Mouse (Mus musculus) neural tube, embryonic 14.5 days (tissue): ENCODE results near the gene Iqck. TPM values are rescaled to one million over a fixed set of nuclear protein-coding genes. Genes with fewer than 3 reads are reported as not detected.

Source experiments
- ATAC-seq: fragments of 200-750 bp; cut with Nextera tagmentation; 2 replicates; pipeline ENCODE4 v1.8.0; 2017; ENCODE audit warnings: low read depth, mild to moderate bottlenecking, moderate TSS enrichment, moderate library complexity
- H3K27ac ChIP-seq: fragments of 300-500 bp; sonication (generic); 2 replicates; pipeline ENCODE4 v1.5.1; 2014; ENCODE audit warnings: low read depth, mild to moderate bottlenecking, control low read depth, low read length, moderate library complexity, mixed read lengths
- H3K27me3 ChIP-seq: fragments of 300-500 bp; sonication (generic); 2 replicates; pipeline ENCODE4 v1.6.1; 2014; ENCODE audit warnings: low read length; ENCODE audit not compliant: control insufficient read depth, insufficient read depth
- H3K36me3 ChIP-seq: fragments of 300-500 bp; sonication (generic); 2 replicates; pipeline ENCODE4 v1.6.1; 2014; ENCODE audit warnings: low read length, mixed read lengths; ENCODE audit not compliant: control insufficient read depth, insufficient read depth
- H3K4me1 ChIP-seq: fragments of 300-500 bp; sonication (generic); 2 replicates; pipeline ENCODE4 v1.6.1; 2014; ENCODE audit warnings: low read length; ENCODE audit not compliant: control insufficient read depth, insufficient read depth
- H3K4me2 ChIP-seq: fragments of 300-500 bp; sonication (generic); 2 replicates; pipeline ENCODE4 v1.6.1; 2014; ENCODE audit warnings: mild to moderate bottlenecking, low read depth, low read length, control low read depth
- H3K4me3 ChIP-seq: fragments of 300-500 bp; sonication (generic); 2 replicates; pipeline ENCODE4 v1.5.1; 2014; ENCODE audit warnings: low read depth, low read length, control low read depth, mixed read lengths
- H3K9ac ChIP-seq: fragments of 300-500 bp; sonication (generic); replicated peaks from 2 replicates; pipeline ENCODE4 v1.6.1; 2014; ENCODE audit warnings: low read depth, mild to moderate bottlenecking, control low read depth, low read length, mixed read lengths
- H3K9me3 ChIP-seq: fragments of 300-500 bp; sonication (generic); 2 replicates; pipeline ENCODE4 v1.6.1; 2016; ENCODE audit warnings: low read length; ENCODE audit not compliant: control insufficient read depth
- WGBS: fragments of 180-500 bp; shearing (Covaris S2); extraction: QIAGEN DNeasy Blood & Tissue Kit; methylation state at CpG from one replicate; pipeline ENCODE4 v1.1.7; 2014; 5-methylcytosine and 5-hydroxymethylcytosine counted together
- polyA plus RNA-seq: library from polyadenylated mRNA; unstranded; fragments of >200 nt; fragmentation: Nextera tagmentation; extraction: Ambion mirVana; gene quantifications from 2 replicates; pipeline ENCODE4 v1.2.1, GENCODE M21; 2014

Gene Iqck
- polyA plus RNA-seq, 1 experiment from 2014 or later = 3.4 TPM

DNA sequence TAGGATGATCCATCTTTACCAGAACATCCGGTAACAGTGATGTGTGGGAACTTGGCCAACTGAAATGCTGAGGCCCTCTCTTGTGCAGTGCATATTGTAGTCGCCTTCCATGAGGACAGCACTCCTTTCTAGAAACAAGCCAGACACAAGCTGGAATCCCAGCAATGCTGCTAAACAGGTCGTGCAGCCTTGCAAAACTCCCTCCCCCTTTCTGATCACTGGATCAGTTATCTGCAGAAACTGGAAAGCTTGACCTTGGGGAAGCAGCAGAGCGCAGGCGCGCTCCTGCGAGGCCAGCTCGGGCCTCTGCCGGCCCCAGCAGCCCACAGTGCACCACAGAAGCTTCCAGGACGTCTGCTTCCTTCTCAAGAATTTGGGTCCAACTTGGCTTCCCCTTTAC lies 6.8 kb upstream of the Iqck start:
- H3K36me3 ChIP-seq = peaks cover 75% of the 10 kb centered on the region
- WGBS = 90% methylated on average over 10 of the region's 10 CpGs

DNA sequence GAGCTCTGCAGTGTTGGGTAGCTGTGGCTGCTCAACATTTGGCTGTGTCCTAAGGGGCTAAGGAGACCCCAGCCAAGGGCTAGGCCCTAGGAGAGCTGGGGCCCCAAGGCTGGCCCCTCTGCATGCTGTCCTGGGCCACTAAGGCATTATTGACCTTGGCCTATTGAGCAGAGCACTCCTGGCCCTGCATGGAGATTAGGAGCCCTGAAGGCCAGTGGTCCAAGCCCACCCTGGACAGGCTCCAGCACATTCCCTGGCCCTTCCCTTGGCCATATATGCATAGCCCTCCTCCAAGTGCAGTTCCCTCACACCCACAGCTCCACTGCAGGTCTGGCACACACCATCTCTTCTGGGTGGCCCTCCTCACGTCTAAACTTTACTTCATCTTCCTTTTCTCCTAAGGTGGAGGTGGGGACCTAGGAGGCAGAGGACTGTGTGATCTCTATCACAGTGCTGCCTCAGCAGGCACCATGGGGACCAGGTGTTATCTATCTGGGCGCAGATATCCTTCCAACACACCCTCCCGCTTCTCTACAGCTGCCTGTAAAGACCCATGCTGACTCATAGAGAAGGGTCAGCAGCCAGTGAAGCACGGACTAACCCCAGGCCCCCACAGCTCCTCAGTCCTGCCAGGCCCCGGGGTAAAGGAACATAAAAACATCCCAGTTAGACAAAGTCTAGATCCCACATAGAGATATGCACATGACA lies 5.9 kb upstream of the Iqck start:
- peaks cover 66% of the 10 kb centered on the region for H3K36me3 ChIP-seq
- H3K9ac ChIP-seq = no peak overlapping the region
- ATAC-seq = no peak; the same call in 1 of the 2 replicates
- no peaks in the 10 kb centered on the region for H3K27me3 ChIP-seq
- H3K4me1 ChIP-seq = peaks cover 3% of the 10 kb centered on the region; the same call in 1 of the 2 replicates
- H3K9me3 ChIP-seq = no peaks in the 10 kb centered on the region
- no peak overlapping the region for H3K4me3 ChIP-seq
- WGBS = 97% methylated on average over 5 of the region's 5 CpGs
- H3K27ac ChIP-seq = no peak overlapping the region
- H3K4me2 ChIP-seq = no peak overlapping the region

More for the DNA sequence above, 6.8 kb upstream of the Iqck start:
- H3K4me1 ChIP-seq = no peaks in the 10 kb centered on the region; the same call in 1 of the 2 replicates
- H3K27ac ChIP-seq = no peak overlapping the region
- no peaks in the 10 kb centered on the region for H3K9me3 ChIP-seq
- H3K9ac ChIP-seq = no peak overlapping the region
- no peak overlapping the region for H3K4me3 ChIP-seq
- ATAC-seq = no peak
- H3K27me3 ChIP-seq = no peaks in the 10 kb centered on the region
- no peak overlapping the region for H3K4me2 ChIP-seq

DNA sequence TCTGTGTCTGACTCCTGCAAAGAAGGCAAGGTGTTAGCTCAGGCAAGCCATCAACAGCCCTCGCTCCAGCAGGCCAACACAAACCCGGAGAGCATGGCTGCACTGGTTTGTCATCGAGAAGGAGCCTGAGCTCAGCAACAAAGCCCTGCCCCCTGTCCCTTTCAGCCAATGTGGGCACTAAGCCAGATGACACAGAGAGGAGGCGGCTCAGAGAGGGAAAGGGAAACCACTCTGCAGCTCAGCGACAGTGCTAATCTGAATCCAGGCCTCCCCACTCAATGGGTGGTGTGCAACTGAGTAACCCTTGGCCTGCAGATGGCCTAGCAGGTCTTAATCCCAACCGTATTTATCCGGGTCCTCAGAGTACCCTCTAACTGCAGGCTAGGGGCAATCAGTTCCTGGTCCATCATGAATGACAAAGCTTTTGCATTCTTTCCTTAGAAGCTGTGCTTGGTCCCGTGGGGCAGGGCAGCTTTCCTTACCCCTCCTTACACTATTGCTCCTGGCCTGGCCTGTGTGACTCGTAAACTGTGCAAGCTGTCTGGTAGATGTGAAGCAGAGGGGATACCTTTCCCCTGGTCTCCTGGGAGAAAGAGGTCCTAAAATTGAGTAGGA lies 4.8 kb upstream of the Iqck start:
- Histone ChIP-seq H3K27ac (no peak overlapping the region), H3K9ac (no peak overlapping the region), H3K4me3 (no peak overlapping the region), H3K4me2 (no peak overlapping the region), H3K4me1 (peaks cover 6% of the 10 kb centered on the region; the same call in 1 of the 2 replicates), H3K36me3 (peaks cover 56% of the 10 kb centered on the region), H3K9me3 (no peaks in the 10 kb centered on the region), H3K27me3 (no peaks in the 10 kb centered on the region)
- 73% methylated on average over 9 of the region's 9 CpGs for WGBS
- ATAC-seq = no peak

DNA sequence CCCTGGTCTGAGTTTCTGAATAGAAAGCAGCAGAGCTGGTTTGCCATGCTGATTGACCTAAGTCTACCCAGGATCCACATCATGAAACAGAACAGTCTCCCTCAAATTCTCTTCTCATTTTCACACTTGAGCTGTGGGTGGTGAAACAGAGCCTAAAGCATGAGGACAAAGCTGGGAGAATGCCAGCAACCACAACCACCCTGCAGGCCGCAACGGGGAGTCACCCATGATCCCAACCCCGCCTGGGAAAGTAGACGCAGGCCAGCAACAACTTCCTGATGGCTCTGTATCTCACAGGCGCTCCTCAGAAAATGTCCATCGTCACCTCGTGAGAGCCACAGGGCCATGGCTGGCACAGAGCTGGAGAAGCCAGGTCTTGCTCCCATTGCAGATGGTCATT lies 4.0 kb upstream of the Iqck start:
- Histone ChIP-seq H3K4me1 (peaks cover 11% of the 10 kb centered on the region), H3K4me3 (no peak overlapping the region), H3K27ac (no peak overlapping the region), H3K9me3 (no peaks in the 10 kb centered on the region), H3K27me3 (no peaks in the 10 kb centered on the region), H3K4me2 (no peak overlapping the region), H3K36me3 (peaks cover 48% of the 10 kb centered on the region), H3K9ac (no peak overlapping the region)
- no peak for ATAC-seq
- WGBS = 92% methylated on average over 7 of the region's 7 CpGs

DNA sequence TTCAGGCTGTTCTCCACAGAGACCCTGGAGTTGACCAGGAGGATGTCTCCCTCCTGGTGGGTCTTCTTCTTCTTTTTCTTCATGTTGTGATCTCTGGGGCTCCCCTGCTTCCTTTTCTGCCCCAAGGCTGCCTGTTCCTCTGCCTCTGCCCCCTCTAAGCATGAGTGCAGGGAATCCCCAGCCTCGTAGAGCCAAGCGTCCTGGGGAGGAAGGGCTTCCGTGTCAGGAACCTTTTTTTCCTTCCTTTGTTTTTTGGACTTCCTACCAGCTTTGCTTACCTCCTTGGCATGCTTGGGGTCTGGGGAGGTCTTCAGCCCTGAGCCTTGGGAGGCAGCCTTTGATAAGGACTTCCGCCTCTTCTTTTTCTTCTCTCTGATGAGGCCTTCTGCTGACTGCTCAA lies 2.9 kb upstream of the Iqck start:
- H3K9ac ChIP-seq = no peak overlapping the region
- no peak overlapping the region for H3K4me3 ChIP-seq
- peaks cover 11% of the 10 kb centered on the region for H3K4me1 ChIP-seq
- WGBS = 93% methylated on average over 4 of the region's 4 CpGs
- no peak overlapping the region for H3K27ac ChIP-seq
- ATAC-seq = no peak
- peaks cover 39% of the 10 kb centered on the region for H3K36me3 ChIP-seq
- H3K27me3 ChIP-seq = no peaks in the 10 kb centered on the region
- H3K4me2 ChIP-seq = no peak overlapping the region
- H3K9me3 ChIP-seq = no peaks in the 10 kb centered on the region

DNA sequence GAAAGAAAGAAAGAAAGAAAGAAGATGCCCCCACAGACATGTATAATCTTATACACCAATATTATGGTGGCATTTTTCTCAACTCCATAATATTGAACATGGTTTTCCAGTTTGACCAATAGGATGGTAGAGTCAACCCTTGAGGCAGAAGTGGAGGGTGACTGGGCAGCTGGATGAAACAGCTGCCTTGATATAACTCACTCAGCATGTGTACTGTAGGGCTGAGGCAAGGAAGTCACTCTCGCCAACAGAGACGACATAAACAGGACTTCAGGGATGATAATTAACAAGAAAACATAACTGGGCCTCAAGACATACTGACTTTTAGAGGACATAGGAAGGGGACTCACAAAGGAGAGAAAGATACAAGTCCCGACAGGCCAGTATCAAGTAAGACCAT lies 946 bp upstream of the Iqck start:
- no peaks in the 10 kb centered on the region for H3K27me3 ChIP-seq
- no peak overlapping the region for H3K27ac ChIP-seq
- H3K9ac ChIP-seq = peak overlapping the region; percentile 62
- peak overlapping the region; percentile 82 for H3K4me3 ChIP-seq
- peaks cover 21% of the 10 kb centered on the region for H3K36me3 ChIP-seq
- WGBS = 30% methylated on average over 3 of the region's 3 CpGs
- no peak for ATAC-seq
- no peaks in the 10 kb centered on the region for H3K9me3 ChIP-seq
- H3K4me1 ChIP-seq = peaks cover 11% of the 10 kb centered on the region
- H3K4me2 ChIP-seq = peak overlapping the region; percentile 87

DNA sequence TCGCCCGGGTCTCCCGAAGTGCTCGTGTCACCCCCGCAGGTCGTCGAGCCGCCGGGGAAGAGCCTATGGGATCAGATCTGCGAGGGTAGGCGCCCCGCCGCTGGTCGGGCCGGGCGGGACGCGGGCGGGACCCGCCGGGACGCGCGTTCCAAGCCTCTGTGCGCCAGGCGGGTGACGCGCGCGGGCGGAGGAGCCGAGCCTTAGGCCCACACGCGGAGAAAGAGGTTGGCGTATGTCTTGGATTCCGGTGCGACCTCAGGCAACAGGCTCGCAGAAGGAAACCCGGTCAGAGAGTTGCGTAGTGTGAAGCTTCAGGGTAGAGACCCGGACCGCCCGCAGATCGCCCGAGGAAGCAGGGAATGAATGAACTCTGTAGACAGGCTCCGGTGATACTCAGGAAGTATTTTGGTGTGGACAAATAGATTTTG lies 339 bp downstream of the Iqck start, which contains the start of gene Knop1:
TSS of gene Knop1 (minus strand) at position 378 of the 428 bp plus-strand sequence.
- H3K9me3 ChIP-seq = no peaks in the 10 kb centered on the region
- peak within 1 kb of the TSS; percentile 82 for H3K4me3 ChIP-seq
- peak within 1 kb of the TSS; percentile 62 for H3K9ac ChIP-seq
- under 1% methylated on average over 46 of the region's 46 CpGs for WGBS
- H3K27me3 ChIP-seq = no peaks in the 10 kb centered on the region
- ATAC-seq = peak; percentile 83
- peaks cover 15% of the 10 kb centered on the region for H3K36me3 ChIP-seq
- H3K4me1 ChIP-seq = peaks cover 11% of the 10 kb centered on the region
- H3K4me2 ChIP-seq = peak within 1 kb of the TSS; percentile 87
- peak within 1 kb of the TSS; percentile 80 for H3K27ac ChIP-seq

DNA sequence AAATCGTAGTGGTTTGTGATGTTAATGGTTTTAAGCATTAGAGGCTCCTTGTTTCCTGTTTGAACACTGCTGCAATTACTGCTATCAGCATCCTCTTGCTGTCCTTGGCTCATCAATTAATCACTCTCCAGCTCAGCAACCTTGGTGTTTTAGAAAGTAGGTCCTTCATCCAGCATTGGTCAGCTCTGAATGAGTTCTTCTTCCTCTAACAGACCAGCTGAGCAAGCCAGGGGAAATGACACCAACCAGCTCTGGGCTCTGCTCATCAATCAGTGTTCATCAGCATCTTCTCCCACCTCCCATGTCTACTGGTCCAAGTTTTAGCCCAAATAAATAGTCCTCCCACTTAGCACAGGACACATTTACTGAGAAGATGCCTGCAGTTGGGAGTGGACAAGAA lies 3.1 kb downstream of the Iqck start:
- ATAC-seq = no peak
- Histone ChIP-seq H3K4me1 (peaks cover 11% of the 10 kb centered on the region), H3K27me3 (no peaks in the 10 kb centered on the region), H3K4me3 (no peak overlapping the region), H3K36me3 (no peaks in the 10 kb centered on the region), H3K27ac (no peak overlapping the region), H3K9me3 (no peaks in the 10 kb centered on the region), H3K9ac (no peak overlapping the region), H3K4me2 (no peak overlapping the region)
- 88% methylated on average over 1 of the region's 1 CpGs for WGBS

DNA sequence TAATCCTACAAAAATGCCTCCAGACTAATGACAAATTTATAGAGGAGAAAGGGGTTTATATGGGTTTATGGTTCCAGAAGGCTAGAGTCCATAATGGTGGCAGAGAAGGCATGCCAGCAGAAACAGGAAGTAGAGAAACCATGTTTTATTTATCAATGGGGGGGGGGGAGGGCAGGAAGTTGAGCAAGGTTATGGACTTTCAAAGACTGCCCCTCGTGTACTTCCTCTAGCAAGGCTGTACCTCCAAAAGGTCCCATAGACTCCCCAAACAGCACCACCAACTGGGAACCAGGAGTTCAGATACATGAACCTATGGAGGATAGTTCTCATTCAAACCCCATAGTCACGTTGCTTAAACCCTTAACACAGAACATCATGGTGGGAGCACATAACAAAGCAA lies 9.8 kb downstream of the Iqck start:
- no peaks in the 10 kb centered on the region for H3K9me3 ChIP-seq
- H3K9ac ChIP-seq = no peak overlapping the region
- no peaks in the 10 kb centered on the region for H3K36me3 ChIP-seq
- H3K4me3 ChIP-seq = no peak overlapping the region
- no peak overlapping the region for H3K4me2 ChIP-seq
- no peaks in the 10 kb centered on the region for H3K4me1 ChIP-seq
- ATAC-seq = no peak
- H3K27ac ChIP-seq = no peak overlapping the region
- H3K27me3 ChIP-seq = no peaks in the 10 kb centered on the region
- WGBS = 88% methylated on average over 2 of the region's 2 CpGs
